Mouse (Mus musculus) intestine, postnatal 0 days (tissue): ENCODE data around the gene Pla2g16. TPM values are rescaled to one million over a fixed set of nuclear protein-coding genes. Genes with fewer than 3 reads are reported as not detected.

Source experiments
- ATAC-seq: fragments of 200-750 bp; cut with Nextera tagmentation; 2 replicates; pipeline ENCODE4 v1.8.0; 2017; ENCODE audit warnings: mild to moderate bottlenecking, moderate TSS enrichment, moderate library complexity
- H3K27ac ChIP-seq: fragments of 300-500 bp; sonication (generic); 2 replicates; pipeline ENCODE4 v1.5.1; 2014; ENCODE audit warnings: mild to moderate bottlenecking, low read depth, low read length, moderate library complexity
- H3K27me3 ChIP-seq: fragments of 300-500 bp; sonication (generic); replicated peaks from 2 replicates; pipeline ENCODE4 v1.6.1; 2014; ENCODE audit warnings: low read length, mixed read lengths; ENCODE audit not compliant: control insufficient read depth, insufficient read depth
- H3K36me3 ChIP-seq: fragments of 300-500 bp; sonication (generic); 2 replicates; pipeline ENCODE4 v1.6.1; 2014; ENCODE audit warnings: mild to moderate bottlenecking, moderate library complexity; ENCODE audit not compliant: control insufficient read depth, insufficient read depth
- H3K4me1 ChIP-seq: fragments of 300-500 bp; sonication (generic); replicated peaks from 2 replicates; pipeline ENCODE4 v1.6.1; 2014; ENCODE audit warnings: antibody characterized with exemption, low read length, mixed read lengths; ENCODE audit not compliant: control insufficient read depth, insufficient read depth
- H3K4me2 ChIP-seq: fragments of 300-500 bp; sonication (generic); replicated peaks from 2 replicates; pipeline ENCODE4 v1.6.1; 2014; ENCODE audit warnings: low read depth, mild to moderate bottlenecking, moderate library complexity
- H3K4me3 ChIP-seq: fragments of 300-500 bp; sonication (generic); 2 replicates; pipeline ENCODE4 v1.5.1; 2014; ENCODE audit warnings: low read depth, low read length
- H3K9ac ChIP-seq: fragments of 300-500 bp; sonication (generic); 2 replicates; pipeline ENCODE4 v1.6.1; 2014; ENCODE audit warnings: mild to moderate bottlenecking, low read depth, low read length
- H3K9me3 ChIP-seq: fragments of 300-500 bp; sonication (generic); 2 replicates; pipeline ENCODE4 v1.6.1; 2016; ENCODE audit warnings: mixed run types; ENCODE audit not compliant: control insufficient read depth
- CTCF ChIP-seq: sonication (generic); IDR thresholded peaks from 2 replicates; pipeline ENCODE4 v1.5.1; 2016; ENCODE audit warnings: low read depth, mild to moderate bottlenecking, control low read depth, antibody characterized with exemption, moderate library complexity
- WGBS: fragments of 180-500 bp; shearing (Covaris S2); extraction: QIAGEN DNeasy Blood & Tissue Kit; methylation state at CpG from one replicate; pipeline ENCODE4 v1.1.7; 2014; 5-methylcytosine and 5-hydroxymethylcytosine counted together
- polyA plus RNA-seq: library from polyadenylated mRNA; unstranded; fragments of >200 nt; fragmentation: Nextera tagmentation; extraction: Ambion mirVana; gene quantifications from 2 replicates; pipeline ENCODE4 v1.2.1, GENCODE M21; 2015

Pla2g16 gene
- polyA plus RNA-seq, 1 experiment from 2014 or later = 6.4 TPM

GRCm38 (mm10) chr19:7605930-7606783 lies 48.9 kb downstream of the Pla2g16 start:
- WGBS = 6% methylated on average over 15 of the region's 15 CpGs
- peak; percentile 68 for ATAC-seq
- H3K9me3 ChIP-seq = no peaks in the 10 kb centered on the region
- peak overlapping the region; percentile 76 for H3K4me2 ChIP-seq
- H3K27ac ChIP-seq = peak overlapping the region; percentile 60; the same call in 1 of the 2 replicates
- H3K4me3 ChIP-seq = peak overlapping the region; percentile 31
- peak overlapping the region; percentile 31; the same call in 1 of the 2 replicates for H3K9ac ChIP-seq
- peak; percentile 41 for TF ChIP-seq CTCF
- no peaks in the 10 kb centered on the region for H3K27me3 ChIP-seq
- no peaks in the 10 kb centered on the region; the same call in 1 of the 2 replicates for H3K36me3 ChIP-seq
- H3K4me1 ChIP-seq = peaks cover 9% of the 10 kb centered on the region; the same call in 1 of the 2 replicates

- peak within 1 kb of the TSS; percentile 31; the same call in 1 of the 2 replicates for H3K9ac ChIP-seq
- H3K27ac ChIP-seq = peak within 1 kb of the TSS; percentile 60; the same call in 1 of the 2 replicates
- TF ChIP-seq CTCF = no peak
- H3K4me1 ChIP-seq = peaks cover 9% of the 10 kb centered on the region; the same call in 1 of the 2 replicates
- WGBS = 5% methylated on average over 15 of the region's 15 CpGs
- H3K4me3 ChIP-seq = peak within 1 kb of the TSS; percentile 31
- H3K36me3 ChIP-seq = no peaks in the 10 kb centered on the region; the same call in 1 of the 2 replicates
- H3K9me3 ChIP-seq = no peaks in the 10 kb centered on the region
- peak within 1 kb of the TSS; percentile 76 for H3K4me2 ChIP-seq
- ATAC-seq = peak; percentile 61
- no peaks in the 10 kb centered on the region for H3K27me3 ChIP-seq
These were observed 49.8 kb downstream of the Pla2g16 start, which contains the start of gene Lgals12 for GRCm38 (mm10) chr19:7606801-7607689. TSS of gene Lgals12 (minus strand) at chr19:7607193.

- no peak for TF ChIP-seq CTCF
- WGBS = 39% methylated on average over 7 of the region's 7 CpGs
- peak overlapping the region; percentile 60; the same call in 1 of the 2 replicates for H3K27ac ChIP-seq
- no peak overlapping the region for H3K4me3 ChIP-seq
- H3K36me3 ChIP-seq = no peaks in the 10 kb centered on the region; the same call in 1 of the 2 replicates
- H3K9ac ChIP-seq = no peak overlapping the region
- no peaks in the 10 kb centered on the region for H3K27me3 ChIP-seq
- no peaks in the 10 kb centered on the region for H3K9me3 ChIP-seq
- ATAC-seq = peak; percentile 62
- H3K4me2 ChIP-seq = peak overlapping the region; percentile 76
- peaks cover 9% of the 10 kb centered on the region; the same call in 1 of the 2 replicates for H3K4me1 ChIP-seq
These were observed 50.5 kb downstream of the Pla2g16 start for GRCm38 (mm10) chr19:7607690-7608201.

DNA sequence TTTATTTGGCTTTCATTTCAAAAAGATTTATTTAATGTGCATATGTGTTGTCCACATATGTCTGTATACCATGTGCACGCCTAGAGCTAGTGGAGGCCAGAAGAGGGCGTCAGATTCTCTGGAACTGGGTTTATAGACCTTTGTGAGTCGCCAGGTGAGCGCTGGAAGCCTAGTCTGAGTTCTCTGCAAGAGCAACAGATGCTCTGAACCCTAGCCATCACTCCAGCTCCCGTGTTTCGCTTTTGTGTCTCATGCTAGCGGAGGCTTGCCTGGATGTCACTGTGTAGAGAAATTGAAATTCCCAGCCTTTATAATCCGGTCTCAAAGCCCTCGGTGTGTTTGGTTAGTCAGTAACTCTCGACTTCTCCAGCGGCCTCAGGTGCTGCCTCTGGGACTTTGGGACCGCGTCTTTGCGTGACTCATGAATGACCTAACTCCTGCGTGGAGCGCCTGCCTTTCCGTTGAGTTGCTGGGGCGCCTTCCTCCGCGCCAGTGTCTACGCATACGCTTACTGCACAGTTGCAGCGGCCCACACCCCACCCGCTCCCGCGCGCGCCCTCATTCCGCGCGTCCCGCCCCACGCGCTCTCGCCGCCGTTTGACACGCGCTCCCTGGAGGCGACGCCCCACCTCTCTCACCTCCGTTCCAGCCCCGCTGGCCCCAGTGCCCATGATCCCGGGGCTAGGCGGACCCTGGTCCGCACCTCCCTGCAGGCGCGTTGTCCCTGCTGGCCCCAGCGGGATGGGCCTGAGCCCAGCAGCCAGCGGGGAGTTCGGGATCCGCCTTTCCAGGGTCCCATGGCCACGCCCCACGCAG lies 54.9 kb downstream of the Pla2g16 start, which contains the start of gene Hrasls5:
Hrasls5 (plus strand) TSS at position 600 of the 816 bp plus-strand sequence.
- Histone ChIP-seq H3K4me1 (peaks cover 5% of the 10 kb centered on the region; the same call in 1 of the 2 replicates), H3K4me3 (peak within 1 kb of the TSS; percentile 38), H3K4me2 (peak within 1 kb of the TSS; percentile 82), H3K36me3 (no peaks in the 10 kb centered on the region), H3K9ac (peak within 1 kb of the TSS; percentile 34; the same call in 1 of the 2 replicates), H3K27me3 (no peaks in the 10 kb centered on the region), H3K27ac (no peak within 1 kb of the TSS), H3K9me3 (no peaks in the 10 kb centered on the region)
- WGBS = 4% methylated on average over 54 of the region's 54 CpGs
- ATAC-seq = peak; percentile 68
- TF ChIP-seq CTCF = peak; percentile 54

GRCm38 (mm10) chr19:7613151-7613550 lies 55.9 kb downstream of the Pla2g16 start:
- no peak for TF ChIP-seq CTCF
- H3K27me3 ChIP-seq = no peaks in the 10 kb centered on the region
- H3K9me3 ChIP-seq = no peaks in the 10 kb centered on the region
- no peak for ATAC-seq
- no peaks in the 10 kb centered on the region for H3K4me1 ChIP-seq
- no peaks in the 10 kb centered on the region for H3K36me3 ChIP-seq
- no peak overlapping the region for H3K9ac ChIP-seq
- 90% methylated on average over 7 of the region's 7 CpGs for WGBS
- no peak overlapping the region for H3K27ac ChIP-seq
- H3K4me2 ChIP-seq = no peak overlapping the region
- no peak overlapping the region for H3K4me3 ChIP-seq
